Mouse (Mus musculus): ENCODE results near the gene Bckdha.
A peak's percentile ranks its signal among the peaks of the same experiment; 100 is the strongest.

Gene Bckdha

DNA sequence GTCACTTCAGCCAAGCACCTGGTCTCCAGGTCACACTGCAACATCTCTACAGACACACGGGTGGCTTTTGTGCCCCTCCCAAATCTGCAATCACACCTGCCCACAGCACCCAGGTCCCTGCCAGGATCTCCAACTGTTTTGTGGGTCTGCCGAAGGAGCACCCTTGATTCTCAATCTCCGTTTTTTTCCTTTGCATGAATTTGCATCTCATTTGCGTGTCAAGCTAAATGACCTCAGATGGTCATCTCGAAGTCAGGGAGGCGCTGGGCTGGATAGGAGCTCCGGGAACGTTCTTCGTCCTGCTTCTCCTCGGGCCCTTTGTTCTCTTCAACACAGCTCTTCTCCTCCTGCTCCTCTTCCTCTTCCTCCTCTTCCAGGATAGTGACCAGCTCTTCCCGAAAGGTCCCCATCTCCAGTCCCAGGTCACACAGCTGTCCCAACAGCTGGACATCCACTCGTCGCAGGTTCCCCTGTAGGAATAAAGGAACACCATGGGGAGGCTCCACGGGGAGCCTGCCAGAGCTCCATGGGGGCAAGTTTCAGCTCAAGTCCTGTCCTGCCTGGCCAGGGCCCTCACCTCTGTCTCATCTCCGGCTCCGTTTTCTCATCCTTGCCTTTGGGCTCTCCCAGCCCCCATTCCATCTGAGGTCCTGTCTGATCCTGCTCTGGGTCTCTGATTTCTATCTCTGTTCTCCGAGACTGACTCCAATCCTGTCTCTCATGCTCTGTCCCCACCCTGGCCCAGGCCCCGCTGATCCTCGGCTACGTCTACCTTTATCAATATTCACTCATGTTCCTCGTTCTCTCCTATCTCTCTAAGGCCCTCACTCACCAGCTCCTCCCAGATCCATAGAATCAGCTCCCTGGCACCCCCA is 43.7 kb downstream of the Bckdha start:
- DNase-seq (ENCODE audit: low read depth, low spot score): no peak

DNA sequence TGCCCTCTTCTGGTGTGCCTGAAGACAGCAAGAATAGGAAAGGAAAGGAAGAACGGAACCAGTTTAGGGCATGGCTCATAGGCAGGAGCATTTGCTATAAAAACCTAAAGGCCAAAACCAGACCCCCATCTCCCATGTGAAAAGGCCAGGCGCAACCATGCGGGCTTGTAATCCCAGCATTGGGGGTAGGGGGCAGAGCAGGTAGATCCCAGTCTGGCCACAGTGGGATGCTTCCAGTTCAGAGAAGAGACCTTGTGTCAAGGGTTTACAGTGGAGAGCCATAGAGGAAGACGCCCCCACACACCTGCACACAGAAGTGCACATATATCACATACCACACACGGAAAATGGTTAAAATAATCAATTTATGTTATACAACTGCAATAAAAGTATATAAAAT is 44.7 kb downstream of the Bckdha start:
- no peak for DNase-seq (ENCODE audit: low read depth, low spot score)

DNA sequence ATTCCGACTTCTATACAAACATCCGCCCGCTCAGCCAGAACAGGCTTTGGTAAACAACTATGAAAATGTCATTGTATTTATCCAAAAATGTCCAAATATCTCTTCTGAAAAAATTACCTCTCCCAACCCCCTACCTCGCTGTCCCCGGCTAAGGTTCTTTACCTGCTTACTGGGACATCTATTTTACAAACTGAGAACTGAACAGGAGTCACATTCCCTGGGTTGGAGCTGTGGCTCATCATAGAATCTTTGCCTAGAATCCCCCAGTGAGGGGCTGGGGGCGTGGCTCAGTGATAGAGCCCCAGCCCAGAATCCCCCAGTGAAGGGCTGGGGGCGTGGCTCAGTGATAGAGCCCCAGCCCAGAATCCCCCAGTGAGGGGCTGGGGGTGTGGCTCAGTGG is 47.3 kb downstream of the Bckdha start:
- no peak for DNase-seq (ENCODE audit: low read depth, low spot score)

DNA sequence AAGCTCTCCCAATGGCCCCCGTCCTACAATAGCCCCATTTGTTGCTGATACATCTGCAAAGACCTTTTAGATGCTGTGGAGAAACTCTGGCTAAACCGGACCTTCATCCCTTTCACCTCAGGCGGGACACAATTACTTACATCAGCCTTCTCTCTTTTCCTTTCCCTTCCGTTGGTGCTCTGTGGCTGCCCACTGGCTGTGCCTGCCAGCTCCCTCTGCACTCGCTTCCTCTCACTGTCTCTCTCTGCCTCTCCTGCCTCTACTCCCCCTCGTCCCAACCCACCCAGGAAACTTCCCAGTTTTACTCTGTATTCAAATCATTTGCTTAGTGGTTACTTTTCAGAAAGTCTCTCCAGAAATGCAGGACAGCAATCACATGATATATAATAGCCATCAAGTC is 48.7 kb downstream of the Bckdha start:
- no peak for DNase-seq (ENCODE audit: low read depth, low spot score)

DNA sequence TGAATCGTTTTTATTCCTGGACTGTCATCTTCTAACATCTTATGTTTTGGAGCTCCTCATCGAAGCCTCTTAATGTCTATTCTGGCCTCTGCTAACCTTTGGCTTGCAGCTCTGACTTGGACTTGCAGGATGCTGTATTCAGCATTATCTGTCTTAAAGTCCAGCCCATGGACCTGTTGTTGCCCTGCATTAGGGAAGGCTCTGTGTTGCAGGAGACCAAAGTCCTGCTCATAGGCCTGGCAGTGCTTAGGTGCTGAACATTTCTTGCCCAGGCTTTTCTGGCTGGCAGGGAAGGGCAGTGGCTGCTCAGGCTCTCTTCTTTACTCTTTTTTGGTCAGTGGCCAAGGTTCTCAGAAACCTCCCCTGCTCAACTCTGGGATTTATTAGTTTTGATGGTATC is 51.6 kb downstream of the Bckdha start:
- DNase-seq (ENCODE audit: low read depth, low spot score): no peak

DNA sequence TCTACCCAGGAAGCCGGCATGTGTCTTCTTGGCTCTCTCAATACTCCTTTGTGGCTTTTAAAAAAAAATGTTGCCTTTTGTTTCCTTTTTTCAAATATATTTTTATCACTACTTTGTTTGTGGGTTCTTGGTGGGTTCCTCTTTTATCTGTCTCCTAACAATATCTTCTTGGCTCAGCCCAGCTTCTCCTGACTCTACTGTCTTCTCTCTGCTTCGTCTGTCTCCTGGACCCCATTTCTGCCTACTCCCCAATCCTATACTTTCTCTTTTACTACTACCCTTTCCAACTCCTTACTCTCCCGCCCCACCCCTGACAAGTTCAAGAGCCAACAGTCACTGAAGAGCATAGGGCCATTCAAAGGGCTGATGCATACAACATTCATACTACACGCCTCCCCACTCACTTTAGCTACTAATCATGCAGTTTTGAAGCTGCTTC is 52.1 kb downstream of the Bckdha start:
- DNase-seq (ENCODE audit: low read depth, low spot score): no peak

DNA sequence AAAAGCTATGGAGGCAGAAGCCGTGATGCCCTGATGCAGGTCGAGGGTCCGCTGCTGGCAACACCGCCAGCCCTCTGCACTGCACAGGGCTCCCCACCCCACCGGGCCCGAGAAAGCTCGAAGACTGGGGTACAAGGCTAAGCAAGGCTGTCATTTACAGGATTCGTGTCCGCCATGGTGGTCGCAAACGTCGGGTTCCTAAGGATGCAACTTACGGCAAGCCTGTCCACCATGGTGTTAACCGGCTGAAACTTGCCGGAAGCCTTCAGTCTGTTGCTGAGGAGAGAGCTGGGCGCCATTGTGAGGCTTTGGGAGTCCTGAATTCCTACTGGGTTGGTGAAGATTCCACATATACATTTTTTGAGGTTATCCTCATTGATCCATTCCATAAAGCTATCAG is 57.4 kb downstream of the Bckdha start:
- DNase-seq (ENCODE audit: low read depth, low spot score): no peak

DNA sequence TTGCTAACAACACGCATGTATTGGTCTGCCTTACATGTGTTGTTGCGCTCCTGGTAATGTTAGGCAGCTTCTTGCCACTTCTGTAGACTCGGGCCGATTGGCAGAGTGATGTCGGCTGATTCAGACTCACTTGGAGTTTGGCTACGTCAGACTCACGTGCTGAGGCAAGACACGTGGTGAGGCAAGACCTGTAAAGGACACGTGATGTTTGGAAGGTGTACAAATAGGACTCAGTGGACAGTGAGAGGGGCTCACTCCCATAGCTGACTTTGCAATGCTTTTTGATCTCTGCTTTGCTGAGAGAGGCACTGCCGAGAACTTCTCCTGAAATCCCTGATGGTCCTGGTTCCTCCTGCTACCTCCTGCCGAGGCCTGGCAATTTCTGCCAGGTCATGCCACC is 58.1 kb downstream of the Bckdha start:
- DNase-seq (ENCODE audit: low read depth, low spot score): no peak

DNA sequence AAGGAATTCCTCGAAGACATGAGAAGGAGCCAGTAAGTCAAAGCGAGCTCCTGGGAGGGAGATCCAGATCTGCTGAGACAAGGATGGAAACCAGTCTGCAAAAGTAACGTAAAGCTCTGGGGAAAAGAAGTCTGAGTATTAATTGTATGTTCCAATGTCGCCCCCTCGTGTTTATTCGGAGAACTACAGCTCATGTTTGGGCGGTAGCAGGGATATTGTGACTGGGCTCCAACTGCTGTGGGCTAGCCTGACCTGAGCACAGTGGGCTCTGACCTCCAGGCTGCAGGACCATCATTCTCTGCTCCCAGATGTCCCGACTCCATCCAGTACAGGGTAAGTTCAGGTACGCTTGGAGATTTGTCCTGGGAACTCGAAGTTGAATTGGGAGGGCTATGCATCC is 59.1 kb downstream of the Bckdha start:
- DNase-seq (ENCODE audit: low read depth, low spot score): peak; percentile 45

DNA sequence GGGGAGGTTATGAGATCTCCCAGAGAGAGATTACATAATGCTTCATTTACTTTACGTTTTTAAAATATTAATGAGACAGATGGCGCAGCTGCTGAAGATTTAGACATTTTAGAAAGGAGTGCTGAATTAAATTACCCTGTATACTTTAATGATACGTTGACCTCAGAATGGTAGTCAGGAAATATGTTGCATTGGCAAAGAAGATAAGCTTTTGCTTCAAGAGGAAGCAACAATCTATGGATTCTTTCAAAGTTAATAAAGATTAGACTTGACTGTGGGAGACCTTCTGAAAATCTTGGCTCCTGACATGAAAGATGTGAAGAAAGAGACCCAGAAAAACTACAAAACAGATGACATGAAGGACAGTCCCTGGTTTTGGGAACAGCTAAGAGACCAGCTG is 64.9 kb downstream of the Bckdha start:
- DNase-seq (ENCODE audit: low read depth, low spot score): no peak

DNA sequence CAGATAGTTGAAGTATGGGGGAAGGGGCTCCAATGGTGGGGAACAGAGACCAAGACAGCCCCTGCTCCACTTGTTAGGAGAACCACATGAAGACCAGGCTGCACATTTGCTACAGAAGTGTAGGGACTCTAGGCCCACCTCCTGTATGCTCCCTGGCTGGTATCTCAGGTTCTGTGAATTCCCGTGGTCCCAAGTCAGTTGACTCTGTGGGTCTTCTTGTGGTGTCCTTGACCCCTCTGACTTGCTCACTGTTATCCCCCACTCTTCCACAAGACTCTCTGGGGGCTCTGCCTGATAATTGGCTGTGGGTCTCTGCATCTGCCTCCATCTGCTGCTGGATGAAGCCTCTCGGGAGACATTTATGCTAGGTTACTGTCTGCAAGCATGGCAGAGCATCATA is 67.6 kb downstream of the Bckdha start:
- no peak for DNase-seq (ENCODE audit: low read depth, low spot score)

DNA sequence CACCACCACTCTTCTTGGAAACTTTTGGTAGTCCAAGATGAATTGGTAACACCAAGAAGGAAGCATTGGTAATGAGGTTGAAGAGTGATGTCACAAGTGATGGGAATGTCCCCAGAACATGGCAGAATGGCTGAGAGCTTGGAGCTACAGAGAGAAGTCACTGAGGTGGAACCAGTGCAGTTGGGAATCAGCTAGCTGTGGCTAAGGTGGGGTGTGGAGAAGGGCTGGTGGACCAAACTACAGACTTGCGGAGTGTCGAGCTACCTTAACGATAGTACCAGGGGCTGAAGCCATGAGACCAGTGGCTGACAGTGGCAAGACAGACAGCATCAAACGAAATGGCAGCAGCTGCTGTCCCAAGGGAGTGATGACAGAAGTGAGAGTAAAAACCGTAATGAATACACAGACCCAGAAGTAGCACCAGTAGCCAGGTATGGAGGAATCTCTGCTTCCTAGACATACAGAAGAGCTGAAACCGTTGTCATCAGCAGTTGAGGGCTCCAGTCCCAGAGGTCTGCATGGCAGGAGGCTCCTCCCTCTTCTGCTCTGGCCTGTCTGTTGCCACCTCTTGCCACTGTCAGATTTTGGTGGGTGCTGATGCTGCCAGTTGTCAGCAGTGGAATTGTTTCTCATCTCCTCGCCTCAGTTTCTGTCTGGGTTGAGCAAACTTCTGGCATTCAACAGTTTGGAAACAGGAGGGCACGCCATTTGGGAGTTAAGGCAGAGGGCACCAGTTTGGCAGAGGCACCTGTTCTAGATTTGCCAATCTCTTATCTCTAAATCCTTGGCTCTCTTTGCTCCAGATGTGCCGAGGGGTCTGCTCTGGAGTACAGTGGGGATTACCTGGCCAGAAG is 73.2 kb downstream of the Bckdha start:
- DNase-seq (ENCODE audit: low read depth, low spot score): no peak

DNA sequence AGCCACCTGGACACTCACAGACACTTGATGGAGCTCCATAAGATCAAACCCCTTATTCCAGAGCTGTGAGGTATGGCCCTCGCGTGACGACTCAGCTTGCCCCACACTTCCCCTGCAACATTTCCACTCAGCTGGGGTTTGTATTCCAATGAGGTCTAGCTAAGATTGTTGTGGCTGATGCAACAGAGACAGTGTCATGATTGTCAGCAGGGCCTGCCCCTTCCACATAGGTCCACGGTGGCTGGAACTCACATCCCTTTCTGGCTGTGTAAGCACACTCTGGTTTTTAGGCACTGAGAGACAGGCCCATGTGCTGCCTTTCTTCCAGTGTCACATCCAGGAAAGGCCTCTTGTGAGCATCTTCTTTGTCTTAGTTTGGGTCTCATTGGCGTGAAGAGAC is 74.1 kb downstream of the Bckdha start:
- DNase-seq (ENCODE audit: low read depth, low spot score): no peak

DNA sequence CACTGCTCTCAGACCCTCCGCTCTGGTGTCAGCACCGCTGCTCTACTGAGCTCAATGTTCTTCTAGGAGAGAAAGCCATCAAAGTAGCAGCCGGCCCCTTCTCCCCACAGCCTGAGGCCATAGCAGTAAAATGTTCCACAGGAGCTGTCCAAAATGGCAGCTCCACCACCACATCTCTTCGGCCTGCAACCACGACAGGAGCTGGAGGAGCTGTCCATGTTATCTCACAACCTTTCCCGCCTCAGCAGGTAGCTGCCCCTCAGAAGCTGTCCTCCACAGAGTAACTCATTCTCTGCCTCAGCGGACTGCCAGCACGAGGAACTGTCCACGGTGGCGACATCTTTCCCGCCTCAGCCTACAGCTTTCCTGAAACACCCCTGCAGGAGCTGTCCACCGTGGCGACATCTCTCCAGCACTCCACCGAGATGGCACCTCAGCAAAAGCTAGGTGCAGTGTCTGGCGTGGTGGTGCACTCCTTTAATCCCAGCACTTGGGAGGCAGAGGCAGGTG is 76.4 kb downstream of the Bckdha start:
- no peak for DNase-seq (ENCODE audit: low read depth, low spot score)

All from retina, adult 2 months (tissue).